Mouse (Mus musculus) 416B (cell line): ENCODE measurements at regions not wholly inside any gene's neighbourhood (a gene's known extent, or its start where the extent isn't known, plus 50 kb on each side); places are given as distances from the start of the nearest gene placed in this dataset.

Source experiments
- DNase-seq: peaks from one replicate; pipeline ENCODE4 v3.0.0; 2011; ENCODE audit warnings: low read depth

GRCm38 (mm10) chr4:150769043-150769442 lies 84.7 kb upstream of the Errfi1 start:
- DNase-seq, result no peak

GRCm38 (mm10) chr4:150758467-150759237 lies 95.1 kb upstream of the Errfi1 start:
- DNase-seq, result no peak

- no peak for DNase-seq
These were observed 95.8 kb upstream of the Errfi1 start for GRCm38 (mm10) chr4:150757815-150758426.

GRCm38 (mm10) chr4:150757291-150757741 lies 96.4 kb upstream of the Errfi1 start:
- DNase-seq, result no peak

GRCm38 (mm10) chr4:150755446-150755845 lies 98.3 kb upstream of the Errfi1 start:
- no peak for DNase-seq

- DNase-seq, result no peak
These were observed 100.2 kb upstream of the Slc45a1 start for GRCm38 (mm10) chr4:150752151-150752550.

GRCm38 (mm10) chr4:150750445-150751213 lies 98.7 kb upstream of the Slc45a1 start:
- DNase-seq, result no peak

- no peak for DNase-seq
These were observed 97.1 kb upstream of the Slc45a1 start for GRCm38 (mm10) chr4:150749066-150749465.

- peak; percentile 57 for DNase-seq
These were observed 96.4 kb upstream of the Slc45a1 start for GRCm38 (mm10) chr4:150748099-150749000.

- peak; percentile 76 for DNase-seq
These were observed 94.5 kb upstream of the Slc45a1 start for GRCm38 (mm10) chr4:150746430-150746923.

GRCm38 (mm10) chr4:150745529-150746429 lies 93.8 kb upstream of the Slc45a1 start:
- peak; percentile 89 for DNase-seq

GRCm38 (mm10) chr4:150743508-150743907 lies 91.5 kb upstream of the Slc45a1 start:
- DNase-seq, result no peak

GRCm38 (mm10) chr4:150743103-150743502 lies 91.1 kb upstream of the Slc45a1 start:
- DNase-seq, result no peak

GRCm38 (mm10) chr4:150741810-150742209 lies 89.8 kb upstream of the Slc45a1 start:
- no peak for DNase-seq

- DNase-seq, result no peak
These were observed 88.2 kb upstream of the Slc45a1 start for GRCm38 (mm10) chr4:150740167-150740566.

- DNase-seq, result no peak
These were observed 86.8 kb upstream of the Slc45a1 start for GRCm38 (mm10) chr4:150738736-150739135.

GRCm38 (mm10) chr4:150730061-150730812 lies 78.3 kb upstream of the Slc45a1 start:
- DNase-seq, result peak; percentile 63

GRCm38 (mm10) chr4:150726539-150726938 lies 74.6 kb upstream of the Slc45a1 start:
- DNase-seq, result no peak

- no peak for DNase-seq
These were observed 74.1 kb upstream of the Slc45a1 start for GRCm38 (mm10) chr4:150726136-150726480.
